Mouse (Mus musculus): ENCODE results near the gene H2al1f. TPM values are rescaled to one million over a fixed set of nuclear protein-coding genes. Genes with fewer than 3 reads are reported as not detected.
"Not testable (repeated sequence)": the region's sequence is repeated elsewhere in the genome, so short reads cannot be mapped to it uniquely, and the experiment has no call there.

H2al1f gene
- polyA plus RNA-seq (2015; fragmentation: Nextera tagmentation; extraction: Ambion mirVana), result not detected in 2 replicates

- not testable (repeated sequence) for H3K4me3 ChIP-seq (replicated peaks; ENCODE audit: low read length); H3K9me3 ChIP-seq (replicated peaks; ENCODE audit: control insufficient read depth, low read length); ATAC-seq (ENCODE audit: insufficient read depth, low FRiP score); H3K27ac ChIP-seq (ENCODE audit: low read length); H3K4me1 ChIP-seq (ENCODE audit: control insufficient read depth, insufficient read depth, low read length); H3K4me2 ChIP-seq (ENCODE audit: low read depth, low read length); H3K9ac ChIP-seq (ENCODE audit: low read length); H3K27me3 ChIP-seq (ENCODE audit: control insufficient read depth, insufficient read depth, low read length); H3K36me3 ChIP-seq (ENCODE audit: control insufficient read depth, insufficient read depth, low read length)
- WGBS, result no CpG with 5 or more reads among the region's 6 CpGs
Measured at GRCm38 (mm10) chrX:11314858-11315257, at the start of gene H2al1f. TSS of gene H2al1f (plus strand) at chrX:11315158.

- H3K36me3 ChIP-seq (ENCODE audit: control insufficient read depth, insufficient read depth, low read length), result no peaks in the 10 kb centered on the region
- H3K9ac ChIP-seq (ENCODE audit: low read length), result no peak overlapping the region
- H3K4me3 ChIP-seq (replicated peaks; ENCODE audit: low read length), result no peak overlapping the region
- no peaks in the 10 kb centered on the region for H3K9me3 ChIP-seq (replicated peaks; ENCODE audit: control insufficient read depth, low read length)
- H3K27ac ChIP-seq (ENCODE audit: low read length), result no peak overlapping the region
- no peaks in the 10 kb centered on the region for H3K4me1 ChIP-seq (ENCODE audit: control insufficient read depth, insufficient read depth, low read length)
- H3K27me3 ChIP-seq (ENCODE audit: control insufficient read depth, insufficient read depth, low read length), result peaks cover 5% of the 10 kb centered on the region; the same call in 1 of the 2 replicates
- WGBS, result 43% methylated on average over 7 of the region's 7 CpGs
- no peak overlapping the region for H3K4me2 ChIP-seq (ENCODE audit: low read depth, low read length)
- peak; percentile 53; the same call in 1 of the 2 replicates for ATAC-seq (ENCODE audit: insufficient read depth, low FRiP score)
Measured at GRCm38 (mm10) chrX:11267791-11268190, 47.2 kb upstream of the H2al1f start.

- Histone ChIP-seq H3K27ac (ENCODE audit: low read length) (no peak overlapping the region), H3K4me2 (ENCODE audit: low read depth, low read length) (no peak overlapping the region), H3K27me3 (ENCODE audit: control insufficient read depth, insufficient read depth, low read length) (peaks cover 5% of the 10 kb centered on the region; the same call in 1 of the 2 replicates), H3K9ac (ENCODE audit: low read length) (no peak overlapping the region), H3K4me1 (ENCODE audit: control insufficient read depth, insufficient read depth, low read length) (no peaks in the 10 kb centered on the region), H3K4me3 (replicated peaks; ENCODE audit: low read length) (no peak overlapping the region), H3K9me3 (replicated peaks; ENCODE audit: control insufficient read depth, low read length) (no peaks in the 10 kb centered on the region), H3K36me3 (ENCODE audit: control insufficient read depth, insufficient read depth, low read length) (no peaks in the 10 kb centered on the region)
- WGBS, result 89% methylated on average over 3 of the region's 3 CpGs
- ATAC-seq (ENCODE audit: insufficient read depth, low FRiP score), result no peak
Measured at GRCm38 (mm10) chrX:11269074-11269473, 45.9 kb upstream of the H2al1f start.

GRCm38 (mm10) chrX:11273190-11273589 is 41.8 kb upstream of the H2al1f start:
- no peaks in the 10 kb centered on the region for H3K4me1 ChIP-seq (ENCODE audit: control insufficient read depth, insufficient read depth, low read length)
- no peaks in the 10 kb centered on the region for H3K9me3 ChIP-seq (replicated peaks; ENCODE audit: control insufficient read depth, low read length)
- no peak overlapping the region for H3K27ac ChIP-seq (ENCODE audit: low read length)
- no peaks in the 10 kb centered on the region for H3K36me3 ChIP-seq (ENCODE audit: control insufficient read depth, insufficient read depth, low read length)
- no peak overlapping the region for H3K9ac ChIP-seq (ENCODE audit: low read length)
- no peak for ATAC-seq (ENCODE audit: insufficient read depth, low FRiP score)
- H3K4me3 ChIP-seq (replicated peaks; ENCODE audit: low read length), result no peak overlapping the region
- H3K27me3 ChIP-seq (ENCODE audit: control insufficient read depth, insufficient read depth, low read length), result peaks cover 8% of the 10 kb centered on the region; the same call in 1 of the 2 replicates
- no peak overlapping the region for H3K4me2 ChIP-seq (ENCODE audit: low read depth, low read length)
- WGBS, result 69% methylated on average over 3 of the region's 3 CpGs

GRCm38 (mm10) chrX:11277083-11277482 is 37.9 kb upstream of the H2al1f start:
- no peak overlapping the region for H3K9ac ChIP-seq (ENCODE audit: low read length)
- H3K9me3 ChIP-seq (replicated peaks; ENCODE audit: control insufficient read depth, low read length), result no peaks in the 10 kb centered on the region
- 62% methylated on average over 6 of the region's 6 CpGs for WGBS
- ATAC-seq (ENCODE audit: insufficient read depth, low FRiP score), result no peak
- peaks cover 8% of the 10 kb centered on the region; the same call in 1 of the 2 replicates for H3K27me3 ChIP-seq (ENCODE audit: control insufficient read depth, insufficient read depth, low read length)
- H3K27ac ChIP-seq (ENCODE audit: low read length), result no peak overlapping the region
- H3K4me1 ChIP-seq (ENCODE audit: control insufficient read depth, insufficient read depth, low read length), result no peaks in the 10 kb centered on the region
- no peak overlapping the region for H3K4me2 ChIP-seq (ENCODE audit: low read depth, low read length)
- H3K36me3 ChIP-seq (ENCODE audit: control insufficient read depth, insufficient read depth, low read length), result no peaks in the 10 kb centered on the region
- no peak overlapping the region for H3K4me3 ChIP-seq (replicated peaks; ENCODE audit: low read length)

- WGBS, result 52% methylated on average over 2 of the region's 2 CpGs
- Histone ChIP-seq H3K9ac (ENCODE audit: low read length) (no peak overlapping the region), H3K27me3 (ENCODE audit: control insufficient read depth, insufficient read depth, low read length) (0 out of 2 replicates have a peak, but pooled peaks cover 4% of the 10 kb centered on the region), H3K4me3 (replicated peaks; ENCODE audit: low read length) (no peak overlapping the region), H3K27ac (ENCODE audit: low read length) (no peak overlapping the region), H3K9me3 (replicated peaks; ENCODE audit: control insufficient read depth, low read length) (no peaks in the 10 kb centered on the region), H3K36me3 (ENCODE audit: control insufficient read depth, insufficient read depth, low read length) (no peaks in the 10 kb centered on the region), H3K4me1 (ENCODE audit: control insufficient read depth, insufficient read depth, low read length) (no peaks in the 10 kb centered on the region), H3K4me2 (ENCODE audit: low read depth, low read length) (no peak overlapping the region)
- ATAC-seq (ENCODE audit: insufficient read depth, low FRiP score), result no peak
Measured at GRCm38 (mm10) chrX:11280741-11281140, 34.2 kb upstream of the H2al1f start.

GRCm38 (mm10) chrX:11288306-11288882 is 26.6 kb upstream of the H2al1f start:
- Histone ChIP-seq H3K9me3 (replicated peaks; ENCODE audit: control insufficient read depth, low read length) (no peaks in the 10 kb centered on the region), H3K9ac (ENCODE audit: low read length) (no peak overlapping the region), H3K4me3 (replicated peaks; ENCODE audit: low read length) (no peak overlapping the region), H3K4me2 (ENCODE audit: low read depth, low read length) (no peak overlapping the region), H3K36me3 (ENCODE audit: control insufficient read depth, insufficient read depth, low read length) (no peaks in the 10 kb centered on the region), H3K27me3 (ENCODE audit: control insufficient read depth, insufficient read depth, low read length) (peaks cover 2% of the 10 kb centered on the region), H3K4me1 (ENCODE audit: control insufficient read depth, insufficient read depth, low read length) (no peaks in the 10 kb centered on the region), H3K27ac (ENCODE audit: low read length) (no peak overlapping the region)
- no peak for ATAC-seq (ENCODE audit: insufficient read depth, low FRiP score)
- 42% methylated on average over 14 of the region's 14 CpGs for WGBS

- H3K27ac ChIP-seq (ENCODE audit: low read length), result no peak overlapping the region
- no peak overlapping the region for H3K9ac ChIP-seq (ENCODE audit: low read length)
- H3K9me3 ChIP-seq (replicated peaks; ENCODE audit: control insufficient read depth, low read length), result no peaks in the 10 kb centered on the region
- no peaks in the 10 kb centered on the region for H3K4me1 ChIP-seq (ENCODE audit: control insufficient read depth, insufficient read depth, low read length)
- H3K36me3 ChIP-seq (ENCODE audit: control insufficient read depth, insufficient read depth, low read length), result no peaks in the 10 kb centered on the region
- no peak overlapping the region for H3K4me2 ChIP-seq (ENCODE audit: low read depth, low read length)
- 70% methylated on average over 4 of the region's 4 CpGs for WGBS
- H3K4me3 ChIP-seq (replicated peaks; ENCODE audit: low read length), result no peak overlapping the region
- peaks cover 2% of the 10 kb centered on the region for H3K27me3 ChIP-seq (ENCODE audit: control insufficient read depth, insufficient read depth, low read length)
- no peak for ATAC-seq (ENCODE audit: insufficient read depth, low FRiP score)
Measured at GRCm38 (mm10) chrX:11289244-11289643, 25.7 kb upstream of the H2al1f start.

GRCm38 (mm10) chrX:11298957-11299356 is 16.0 kb upstream of the H2al1f start, which contains the start of gene H2al1a:
TSS of gene H2al1a (plus strand) at chrX:11299257.
- not testable (repeated sequence) for H3K9ac ChIP-seq (ENCODE audit: low read length); H3K36me3 ChIP-seq (ENCODE audit: control insufficient read depth, insufficient read depth, low read length); H3K4me3 ChIP-seq (replicated peaks; ENCODE audit: low read length); H3K4me1 ChIP-seq (ENCODE audit: control insufficient read depth, insufficient read depth, low read length); ATAC-seq (ENCODE audit: insufficient read depth, low FRiP score); H3K9me3 ChIP-seq (replicated peaks; ENCODE audit: control insufficient read depth, low read length); H3K27me3 ChIP-seq (ENCODE audit: control insufficient read depth, insufficient read depth, low read length); H3K27ac ChIP-seq (ENCODE audit: low read length); H3K4me2 ChIP-seq (ENCODE audit: low read depth, low read length)
- no CpG with 5 or more reads among the region's 3 CpGs for WGBS
